Mouse (Mus musculus) cortical plate, adult 2 months (tissue): ENCODE data around the gene Slc4a1.

Experiments used
- CTCF ChIP-seq: fragments of 200-500 bp; IDR thresholded peaks from 2 replicates; pipeline ENCODE4 v1.5.1; 2011; ENCODE audit warnings: mild to moderate bottlenecking, control low read depth, low read length; ENCODE audit not compliant: insufficient read depth; ENCODE audit errors: extremely low read depth
- POLR2A ChIP-seq: fragments of 200-500 bp; IDR thresholded peaks from 2 replicates; pipeline ENCODE4 v1.6.1; 2011; ENCODE audit warnings: mild to moderate bottlenecking, low read length, control low read depth; ENCODE audit not compliant: insufficient read depth; ENCODE audit errors: extremely low read depth

GRCm38 (mm10) chr11:102373646-102374045 is 7.6 kb upstream of the Slc4a1 start:
- no peak for TF ChIP-seq CTCF
- TF ChIP-seq POLR2A = no peak
